Mouse (Mus musculus) gonadal fat pad, adult 2 months (tissue): ENCODE data around the gene Limch1. TPM values are rescaled to one million over a fixed set of nuclear protein-coding genes. Genes with fewer than 3 reads are reported as not detected.

Source experiments
- DNase-seq: peaks from one replicate; pipeline ENCODE4 v3.0.0-alpha.2; 2012; ENCODE audit warnings: low read depth
- polyA plus RNA-seq: library from polyadenylated mRNA; depleted of rRNA; stranded (reverse); fragments of >200 nt; gene quantifications from 2 replicates; pipeline ENCODE4 v1.2.3, GENCODE M21; 2012

The Limch1 gene
- polyA plus RNA-seq, 1 experiment: 11.7 TPM

DNA sequence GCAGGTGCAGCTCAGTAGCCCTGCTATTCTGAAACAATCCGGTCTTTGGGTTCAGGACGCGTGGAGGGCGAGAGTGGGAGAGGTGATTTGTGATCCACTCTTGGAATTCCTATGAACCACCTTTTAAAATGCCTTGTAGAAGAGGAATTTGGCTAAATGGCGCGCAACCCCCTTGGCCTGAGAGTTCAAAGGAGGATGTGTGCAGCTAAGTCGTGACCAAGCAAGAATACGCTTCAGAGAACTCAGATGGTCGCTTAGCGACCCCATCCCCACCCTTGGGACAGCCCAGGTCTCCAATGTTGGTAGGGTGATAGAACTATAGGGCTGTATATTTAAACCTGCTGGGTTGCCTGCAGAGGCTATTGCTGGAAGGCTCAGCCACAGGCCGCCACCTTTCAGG is 1.1 kb downstream of the Limch1 start:
- DNase-seq: no peak

DNA sequence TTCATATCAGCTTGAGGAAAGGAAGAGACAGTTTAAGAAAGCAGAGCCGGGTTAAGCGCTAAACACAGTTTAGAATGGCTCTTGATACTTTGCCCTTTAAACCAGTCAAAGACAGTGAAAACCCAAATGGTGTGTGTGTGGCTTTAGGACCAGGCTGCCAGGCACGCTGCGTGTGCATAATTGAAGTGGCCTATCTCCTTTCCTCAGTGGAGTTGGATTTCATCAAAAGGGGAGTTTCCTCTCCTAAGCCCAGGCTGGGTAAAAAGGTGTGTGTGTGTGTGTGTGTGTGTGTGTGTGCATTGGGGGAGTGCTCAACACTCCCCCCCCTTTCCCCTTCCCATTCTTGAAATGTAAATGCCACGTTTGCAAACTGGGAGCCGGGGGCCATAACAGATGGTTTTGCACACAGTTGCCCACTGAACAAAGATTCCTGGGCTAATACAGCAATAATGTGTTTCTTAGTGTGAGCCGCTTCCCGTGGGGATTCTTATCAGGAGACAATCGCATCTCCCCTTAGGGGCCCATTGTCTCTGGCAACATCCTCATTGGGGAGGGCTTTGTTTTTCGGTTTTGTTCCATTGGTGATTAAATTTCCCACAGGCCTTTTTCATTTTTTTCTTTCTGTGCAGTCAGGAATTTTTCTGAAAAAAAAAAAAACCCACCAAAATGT is 2.3 kb downstream of the Limch1 start:
- DNase-seq: no peak

DNA sequence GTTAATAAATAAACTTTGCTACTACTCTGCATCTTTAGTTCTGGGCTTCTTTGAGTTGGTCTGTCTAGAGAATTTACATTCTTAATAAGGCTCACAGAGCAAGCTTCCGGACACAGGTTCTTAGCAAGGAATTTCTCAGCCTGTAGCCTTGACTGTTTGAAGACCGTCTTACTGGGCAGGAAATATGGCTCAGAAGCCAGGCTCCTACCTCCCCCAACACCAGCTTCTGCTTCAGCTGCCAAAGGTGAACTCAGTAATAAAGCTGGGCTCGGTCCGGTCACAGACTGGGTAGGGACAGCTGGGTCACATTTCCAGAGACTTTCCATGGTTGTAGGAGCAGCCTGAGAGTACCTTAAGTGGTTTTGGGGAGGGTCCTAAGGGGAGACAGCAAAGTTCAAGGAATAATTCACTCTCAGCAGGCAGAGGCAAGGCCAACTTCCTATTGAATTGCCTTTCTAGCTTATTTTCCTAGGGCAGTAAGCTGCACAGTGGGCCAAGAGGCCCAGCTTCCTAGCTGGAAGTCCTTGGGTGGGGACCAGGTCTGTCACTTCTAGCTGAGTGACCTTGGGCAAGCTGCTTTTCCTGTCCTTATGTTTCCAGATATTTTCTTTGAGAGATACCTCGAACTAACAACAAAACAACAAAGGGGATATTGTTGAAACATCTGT is 3.0 kb downstream of the Limch1 start:
- DNase-seq: no peak

- DNase-seq: no peak
Measured at GRCm38 (mm10) chr5:66750641-66751040, 5.0 kb downstream of the Limch1 start.

- no peak for DNase-seq
Measured at GRCm38 (mm10) chr5:66751332-66751980, 5.8 kb downstream of the Limch1 start.

DNA sequence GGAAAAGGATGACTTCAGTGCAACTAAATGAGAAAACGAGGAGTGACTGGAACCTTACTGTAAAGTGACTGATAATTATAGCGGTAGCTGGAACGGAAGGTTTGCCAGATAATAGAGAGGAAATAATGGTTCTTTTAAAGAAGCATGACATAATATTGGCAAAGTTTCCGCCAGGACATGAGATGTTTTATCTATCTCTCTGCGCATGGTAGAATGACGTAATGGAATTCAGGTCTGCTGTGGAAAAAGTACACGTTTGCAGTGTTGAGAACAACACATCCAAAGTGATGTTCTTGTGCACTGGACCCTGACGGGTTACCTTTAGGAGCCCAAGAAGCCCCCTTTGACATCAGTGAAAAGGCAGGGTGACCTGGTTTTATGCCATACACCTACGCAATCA is 8.0 kb downstream of the Limch1 start:
- no peak for DNase-seq

DNA sequence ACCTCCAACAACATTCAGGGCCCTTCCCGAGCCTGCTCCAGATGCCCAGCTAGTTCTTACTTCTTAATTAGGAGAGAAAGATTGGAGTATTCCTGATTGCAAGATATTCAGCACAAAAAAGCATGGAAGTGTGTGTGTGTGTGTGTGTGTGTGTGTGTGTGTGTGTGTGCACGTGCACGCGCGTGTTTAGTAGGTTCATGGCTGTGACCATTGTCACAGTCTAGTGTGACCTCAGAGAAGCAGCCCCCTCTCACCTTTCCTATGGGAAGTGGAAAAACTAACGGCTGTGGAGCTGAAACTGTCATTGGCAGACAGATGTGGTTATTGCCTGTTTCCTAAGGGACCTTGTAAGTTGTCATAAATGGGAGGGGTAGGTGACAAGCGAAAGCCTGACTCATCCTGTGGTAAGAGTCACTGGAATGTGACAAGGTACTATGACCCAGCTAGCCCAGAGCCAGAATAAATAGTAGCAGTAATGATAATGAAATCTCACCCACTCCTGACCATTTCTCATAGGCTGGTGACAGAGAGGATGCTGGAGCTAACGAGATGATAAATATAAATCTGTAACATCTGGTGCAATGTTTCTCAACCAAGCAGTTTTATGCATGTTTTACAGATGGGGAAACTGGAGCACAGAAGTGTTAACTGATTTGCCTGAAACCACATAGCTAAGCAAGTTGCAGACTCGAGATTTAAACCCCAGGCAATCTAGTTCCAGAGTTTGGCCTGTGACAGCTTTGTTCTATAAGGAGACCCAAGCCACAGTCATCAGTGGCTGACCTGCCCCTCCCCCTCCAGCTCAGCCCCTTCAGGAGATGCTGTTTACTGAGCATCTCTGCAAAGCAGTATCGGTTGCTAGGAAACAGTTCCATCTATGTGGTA is 11.4 kb downstream of the Limch1 start:
- DNase-seq: no peak

DNA sequence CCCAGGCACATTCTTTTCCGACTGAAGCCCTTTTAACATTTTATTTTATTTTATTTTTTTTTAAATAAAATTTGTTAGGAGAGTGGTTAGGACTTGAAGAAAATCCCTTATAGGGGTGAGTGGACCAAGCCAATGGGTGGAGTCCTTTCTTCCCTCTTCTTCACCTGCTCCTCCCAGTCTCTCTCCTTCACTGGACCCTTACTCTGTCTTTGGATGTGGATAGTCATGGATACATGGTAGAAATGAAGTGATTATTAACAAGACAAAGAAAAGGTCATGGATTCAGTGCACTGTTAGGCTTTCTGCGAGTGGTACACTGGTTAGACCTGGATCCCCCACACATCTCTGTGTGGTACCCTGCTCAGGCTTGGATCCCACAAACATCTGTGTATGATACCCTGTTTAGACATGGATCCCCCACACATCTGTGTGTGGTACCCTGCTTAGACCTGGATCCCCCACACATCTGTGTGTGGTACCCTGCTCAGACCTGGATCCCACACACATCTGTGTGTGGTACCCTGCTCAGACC is 12.1 kb downstream of the Limch1 start:
- no peak for DNase-seq

DNA sequence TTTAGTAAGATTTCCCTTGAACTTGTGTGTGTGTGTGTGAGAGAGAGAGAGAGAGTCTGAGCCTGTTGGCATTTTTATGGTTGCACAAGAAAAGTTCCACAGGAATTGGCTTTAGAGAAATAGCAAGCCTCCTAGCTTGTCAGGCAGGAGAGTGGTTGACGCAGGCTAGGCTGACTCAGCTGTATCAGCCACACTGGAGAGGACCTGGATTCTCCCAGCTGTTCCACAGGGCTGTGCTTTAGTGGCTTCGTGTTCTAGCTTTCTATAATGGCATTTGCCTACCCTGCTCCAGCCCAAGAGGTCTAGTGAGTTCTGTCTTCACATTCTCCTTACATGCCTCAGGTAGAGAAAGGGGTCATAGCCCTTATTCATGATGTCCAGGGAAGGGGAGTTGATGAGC is 13.7 kb downstream of the Limch1 start:
- no peak for DNase-seq

GRCm38 (mm10) chr5:66760747-66761146 is 15.1 kb downstream of the Limch1 start:
- DNase-seq: no peak

GRCm38 (mm10) chr5:66762006-66762405 is 16.4 kb downstream of the Limch1 start:
- DNase-seq: no peak

DNA sequence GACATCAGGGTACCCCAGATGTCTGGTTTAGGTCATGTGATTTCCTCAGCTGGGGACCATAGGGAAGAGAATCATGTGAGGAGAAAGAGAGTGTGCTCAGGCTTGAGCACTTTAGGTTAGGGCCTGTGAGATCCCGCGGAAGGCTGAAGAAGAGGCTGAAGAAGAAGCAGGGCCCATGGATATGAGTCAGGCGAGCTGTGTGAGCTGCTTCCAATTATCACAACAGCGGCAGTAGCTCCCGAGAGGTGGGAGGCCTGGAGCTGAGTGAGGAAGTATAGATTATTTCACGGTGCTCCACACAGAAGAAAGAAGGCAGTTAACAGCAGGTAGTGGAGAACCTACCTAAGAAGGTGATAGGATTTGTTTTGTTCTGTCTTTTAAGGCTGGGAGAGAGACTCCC is 18.5 kb downstream of the Limch1 start:
- no peak for DNase-seq

DNA sequence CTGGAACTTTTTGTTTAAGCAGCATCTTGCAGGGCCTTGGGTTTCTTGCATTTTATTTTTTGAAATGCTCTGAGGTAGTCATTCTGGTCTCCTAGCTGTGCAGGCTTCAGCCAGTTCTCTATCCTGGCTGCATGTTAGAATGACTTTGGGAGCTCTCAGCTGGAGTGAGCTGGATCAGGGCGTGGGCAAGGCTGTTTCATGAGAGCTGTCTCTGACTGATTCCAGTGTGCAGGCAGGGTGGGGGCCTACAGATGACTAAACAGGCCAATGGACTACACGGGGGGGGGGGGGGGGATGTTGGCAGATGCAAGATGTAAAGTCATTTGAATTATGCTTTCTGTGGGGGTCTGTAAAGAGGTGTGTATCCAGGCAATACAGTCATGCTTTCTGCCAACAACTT is 20.3 kb downstream of the Limch1 start:
- no peak for DNase-seq

DNA sequence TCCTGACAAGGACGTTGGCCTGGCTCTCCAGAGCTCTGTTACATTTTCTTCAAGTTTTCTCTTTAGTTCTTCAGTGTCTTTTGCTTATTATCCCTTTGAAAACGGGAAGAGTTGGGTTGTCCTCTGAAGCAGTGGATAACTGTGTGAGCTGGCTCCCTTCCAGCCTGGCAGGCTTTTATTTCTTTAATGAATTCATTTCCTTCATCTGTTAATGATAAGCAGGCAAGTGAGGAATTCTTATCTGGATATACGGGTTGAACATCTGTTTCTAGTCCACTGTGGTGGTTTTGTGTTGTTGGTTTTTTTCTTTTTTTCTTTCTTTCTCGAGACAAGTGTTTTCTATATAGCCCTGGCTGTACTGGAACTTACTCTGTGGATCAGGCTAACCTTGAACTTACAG is 22.4 kb downstream of the Limch1 start:
- no peak for DNase-seq

- no peak for DNase-seq
Measured at GRCm38 (mm10) chr5:66769070-66769469, 23.4 kb downstream of the Limch1 start.

GRCm38 (mm10) chr5:66769558-66769957 is 23.9 kb downstream of the Limch1 start:
- no peak for DNase-seq

GRCm38 (mm10) chr5:66777999-66778710 is 32.5 kb downstream of the Limch1 start:
- DNase-seq: no peak

- no peak for DNase-seq
Measured at GRCm38 (mm10) chr5:66780371-66780770, 34.7 kb downstream of the Limch1 start.

GRCm38 (mm10) chr5:66781507-66781906 is 35.9 kb downstream of the Limch1 start:
- no peak for DNase-seq

GRCm38 (mm10) chr5:66782851-66783250 is 37.2 kb downstream of the Limch1 start:
- DNase-seq: no peak

- DNase-seq: no peak
Measured at GRCm38 (mm10) chr5:66784624-66785361, 39.2 kb downstream of the Limch1 start.
